Mouse (Mus musculus): ENCODE measurements around the gene Calml4. TPM values are rescaled to one million over a fixed set of nuclear protein-coding genes. Genes with fewer than 3 reads are reported as not detected.

The Calml4 gene
- 11.8 and 12.8 TPM in 2 replicates for polyA plus RNA-seq (2015; fragmentation: Nextera tagmentation; extraction: Ambion mirVana)

GRCm38 (mm10) chr9:62857719-62858261 is at the start of gene Calml4:
TSS of gene Calml4 (plus strand) at chr9:62858080.
- no peaks in the 10 kb centered on the region for H3K9me3 ChIP-seq
- H3K4me2 ChIP-seq = peak within 1 kb of the TSS; percentile 50
- no peaks in the 10 kb centered on the region for H3K27me3 ChIP-seq
- H3K4me3 ChIP-seq = peak within 1 kb of the TSS; percentile 21
- H3K4me1 ChIP-seq = peaks cover 39% of the 10 kb centered on the region
- 31% methylated on average over 20 of the region's 20 CpGs for WGBS
- no peaks in the 10 kb centered on the region for H3K36me3 ChIP-seq
- H3K27ac ChIP-seq = peak within 1 kb of the TSS; percentile 70
- peak within 1 kb of the TSS; percentile 25; the same call in 1 of the 2 replicates for H3K9ac ChIP-seq
- peak; percentile 72; the same call in 1 of the 2 replicates for ATAC-seq (ENCODE audit: borderline replicate concordance, extremely low read depth, low FRiP score, low TSS enrichment)

GRCm38 (mm10) chr9:62810095-62810494 is 47.8 kb upstream of the Calml4 start:
- WGBS = 10% methylated on average over 8 of the region's 8 CpGs
- Histone ChIP-seq H3K4me1 (peaks cover 30% of the 10 kb centered on the region), H3K9me3 (no peaks in the 10 kb centered on the region)

GRCm38 (mm10) chr9:62810543-62811515 is 47.1 kb upstream of the Calml4 start:
- Histone ChIP-seq H3K4me2 (peak overlapping the region; percentile 85), H3K4me1 (peaks cover 30% of the 10 kb centered on the region), H3K4me3 (peak overlapping the region; percentile 100), H3K9ac (peak overlapping the region; percentile 99), H3K27me3 (no peaks in the 10 kb centered on the region), H3K27ac (peak overlapping the region; percentile 98), H3K36me3 (no peaks in the 10 kb centered on the region), H3K9me3 (no peaks in the 10 kb centered on the region)
- WGBS = under 1% methylated on average over 53 of the region's 58 CpGs
- peak; percentile 76 for ATAC-seq (ENCODE audit: borderline replicate concordance, extremely low read depth, low FRiP score, low TSS enrichment)

More at GRCm38 (mm10) chr9:62810095-62810494, 47.8 kb upstream of the Calml4 start:
- H3K4me3 ChIP-seq = peak overlapping the region; percentile 100
- H3K27me3 ChIP-seq = no peaks in the 10 kb centered on the region
- no peak overlapping the region for H3K27ac ChIP-seq
- no peaks in the 10 kb centered on the region for H3K36me3 ChIP-seq
- H3K4me2 ChIP-seq = peak overlapping the region; percentile 85
- no peak for ATAC-seq (ENCODE audit: borderline replicate concordance, extremely low read depth, low FRiP score, low TSS enrichment)
- peak overlapping the region; percentile 99 for H3K9ac ChIP-seq

GRCm38 (mm10) chr9:62811516-62812121 is 46.3 kb upstream of the Calml4 start, which contains the start of gene Fem1b:
TSS of gene Fem1b (minus strand) at chr9:62811934.
- peak within 1 kb of the TSS; percentile 100 for H3K4me3 ChIP-seq
- peak within 1 kb of the TSS; percentile 99 for H3K9ac ChIP-seq
- H3K4me1 ChIP-seq = peaks cover 30% of the 10 kb centered on the region
- under 1% methylated on average over 55 of the region's 68 CpGs for WGBS
- H3K4me2 ChIP-seq = peak within 1 kb of the TSS; percentile 85
- peak within 1 kb of the TSS; percentile 98 for H3K27ac ChIP-seq
- H3K36me3 ChIP-seq = no peaks in the 10 kb centered on the region
- peak; percentile 94 for ATAC-seq (ENCODE audit: borderline replicate concordance, extremely low read depth, low FRiP score, low TSS enrichment)
- H3K9me3 ChIP-seq = no peaks in the 10 kb centered on the region
- H3K27me3 ChIP-seq = no peaks in the 10 kb centered on the region

- H3K27me3 ChIP-seq = no peaks in the 10 kb centered on the region
- 15% methylated on average over 14 of the region's 14 CpGs for WGBS
- peaks cover 30% of the 10 kb centered on the region for H3K4me1 ChIP-seq
- H3K36me3 ChIP-seq = no peaks in the 10 kb centered on the region
- no peak for ATAC-seq (ENCODE audit: borderline replicate concordance, extremely low read depth, low FRiP score, low TSS enrichment)
- peak overlapping the region; percentile 100 for H3K4me3 ChIP-seq
- peak overlapping the region; percentile 99 for H3K9ac ChIP-seq
- no peaks in the 10 kb centered on the region for H3K9me3 ChIP-seq
- peak overlapping the region; percentile 98 for H3K27ac ChIP-seq
- peak overlapping the region; percentile 85 for H3K4me2 ChIP-seq
Observed at GRCm38 (mm10) chr9:62812216-62813049, 45.4 kb upstream of the Calml4 start.

- ATAC-seq (ENCODE audit: borderline replicate concordance, extremely low read depth, low FRiP score, low TSS enrichment) = no peak
- Histone ChIP-seq H3K4me3 (no peak overlapping the region), H3K27me3 (no peaks in the 10 kb centered on the region), H3K9ac (no peak overlapping the region), H3K27ac (no peak overlapping the region), H3K36me3 (no peaks in the 10 kb centered on the region), H3K4me2 (no peak overlapping the region), H3K4me1 (peaks cover 13% of the 10 kb centered on the region; the same call in 1 of the 2 replicates), H3K9me3 (no peaks in the 10 kb centered on the region)
- 52% methylated on average over 2 of the region's 2 CpGs for WGBS
Observed at GRCm38 (mm10) chr9:62814751-62815150, 43.1 kb upstream of the Calml4 start.

GRCm38 (mm10) chr9:62816323-62817098 is 41.4 kb upstream of the Calml4 start:
- 66% methylated on average over 9 of the region's 9 CpGs for WGBS
- H3K9me3 ChIP-seq = no peaks in the 10 kb centered on the region
- H3K27ac ChIP-seq = no peak overlapping the region
- H3K4me3 ChIP-seq = no peak overlapping the region
- ATAC-seq (ENCODE audit: borderline replicate concordance, extremely low read depth, low FRiP score, low TSS enrichment) = no peak
- H3K9ac ChIP-seq = no peak overlapping the region
- no peaks in the 10 kb centered on the region for H3K36me3 ChIP-seq
- H3K4me1 ChIP-seq = peaks cover 9% of the 10 kb centered on the region; the same call in 1 of the 2 replicates
- H3K4me2 ChIP-seq = no peak overlapping the region
- no peaks in the 10 kb centered on the region for H3K27me3 ChIP-seq

- Histone ChIP-seq H3K36me3 (no peaks in the 10 kb centered on the region), H3K4me1 (peaks cover 6% of the 10 kb centered on the region; the same call in 1 of the 2 replicates), H3K9me3 (no peaks in the 10 kb centered on the region), H3K4me3 (no peak overlapping the region), H3K27me3 (no peaks in the 10 kb centered on the region), H3K27ac (no peak overlapping the region), H3K9ac (no peak overlapping the region), H3K4me2 (no peak overlapping the region)
- no peak for ATAC-seq (ENCODE audit: borderline replicate concordance, extremely low read depth, low FRiP score, low TSS enrichment)
- 58% methylated on average over 12 of the region's 12 CpGs for whole genome bisulfite sequencing
Observed at GRCm38 (mm10) chr9:62817099-62817571, 40.7 kb upstream of the Calml4 start.

- Histone ChIP-seq H3K27ac (no peak overlapping the region), H3K4me1 (no peaks in the 10 kb centered on the region), H3K36me3 (no peaks in the 10 kb centered on the region), H3K27me3 (no peaks in the 10 kb centered on the region), H3K9ac (no peak overlapping the region), H3K4me2 (no peak overlapping the region), H3K4me3 (no peak overlapping the region), H3K9me3 (no peaks in the 10 kb centered on the region)
- ATAC-seq (ENCODE audit: borderline replicate concordance, extremely low read depth, low FRiP score, low TSS enrichment) = no peak
- 69% methylated on average over 4 of the region's 4 CpGs for WGBS
Observed at GRCm38 (mm10) chr9:62817828-62818614, 39.9 kb upstream of the Calml4 start.

- no peak for ATAC-seq (ENCODE audit: borderline replicate concordance, extremely low read depth, low FRiP score, low TSS enrichment)
- H3K27ac ChIP-seq = no peak overlapping the region
- H3K4me1 ChIP-seq = no peaks in the 10 kb centered on the region
- H3K27me3 ChIP-seq = no peaks in the 10 kb centered on the region
- 76% methylated on average over 3 of the region's 3 CpGs for WGBS
- H3K4me3 ChIP-seq = no peak overlapping the region
- no peak overlapping the region for H3K4me2 ChIP-seq
- no peak overlapping the region for H3K9ac ChIP-seq
- no peaks in the 10 kb centered on the region for H3K36me3 ChIP-seq
- no peaks in the 10 kb centered on the region for H3K9me3 ChIP-seq
Observed at GRCm38 (mm10) chr9:62819494-62819893, 38.4 kb upstream of the Calml4 start.

Data from lung, embryonic 15.5 days (tissue).